Mouse (Mus musculus) adrenal gland, adult 18-20 months (tissue): ENCODE data around the gene Cdh7. TPM values are rescaled to one million over a fixed set of nuclear protein-coding genes. Genes with fewer than 3 reads are reported as not detected.
"Not testable (repeated sequence)": the region's sequence is repeated elsewhere in the genome, so short reads cannot be mapped to it uniquely, and the experiment has no call there.

Source experiments
- DNase-seq, 2 experiments: peaks; one replicate each; pipeline ENCODE4 v3.0.0; 2021 to 2022; ENCODE audit warnings: low spot score in 2 of 2
- long read RNA-seq, 2 experiments: library from polyadenylated mRNA; stranded (forward); transcript quantifications; one replicate each; pipeline ENCODE4 v2.0.0; 2021
- total RNA-seq, 2 experiments: library from RNA; stranded (reverse); gene quantifications; 1 replicate in 1 of 2; 2 replicates in 1 of 2; pipeline ENCODE4 v1.2.3; 2021

Gene Cdh7
- total RNA-seq = under 1 TPM; 0.16 to 0.17 TPM
- long read RNA-seq, experiment 1 = 0 reads
- long read RNA-seq, experiment 2 = 0 reads

DNA sequence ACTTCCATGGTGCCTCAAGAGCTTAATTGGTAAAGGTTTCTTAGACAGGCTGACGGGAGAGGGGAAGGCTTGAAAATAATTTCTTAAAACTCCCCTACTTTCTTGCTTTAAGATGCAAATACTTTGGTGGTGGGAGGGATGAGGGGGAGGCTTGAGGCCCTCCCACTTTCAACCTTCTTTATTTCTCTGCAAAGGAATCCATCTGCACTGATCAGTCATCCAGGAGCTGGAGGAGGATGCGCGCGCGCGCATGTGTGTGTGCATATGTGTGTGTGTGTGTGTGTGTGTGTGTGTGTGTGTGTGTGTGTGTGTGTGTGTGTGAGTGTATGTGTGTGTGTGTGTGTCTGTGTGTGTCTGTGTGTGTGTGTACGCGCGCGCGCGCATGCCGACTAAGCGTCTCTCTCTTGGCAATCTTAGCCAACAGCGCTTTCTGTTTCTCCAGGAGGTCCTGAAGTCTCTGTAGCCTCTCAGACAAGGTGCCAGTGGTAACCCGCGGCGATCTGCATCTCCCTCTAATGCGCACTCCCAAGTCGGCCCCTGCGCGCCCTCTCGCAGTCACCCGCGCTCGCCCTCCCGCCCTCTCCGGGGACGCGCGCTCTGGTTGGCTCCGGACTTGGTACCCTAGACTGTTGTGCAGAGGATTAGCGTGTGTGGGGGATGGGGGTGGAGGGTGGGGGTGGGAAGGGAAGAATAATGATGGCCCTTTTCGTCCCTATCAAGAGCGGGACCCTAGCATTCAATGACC lies at the start of gene Cdh7:
Gene Cdh7, plus strand, starts transcription at position 368 of the 745 bp plus-strand sequence.
- DNase-seq = no peak

DNA sequence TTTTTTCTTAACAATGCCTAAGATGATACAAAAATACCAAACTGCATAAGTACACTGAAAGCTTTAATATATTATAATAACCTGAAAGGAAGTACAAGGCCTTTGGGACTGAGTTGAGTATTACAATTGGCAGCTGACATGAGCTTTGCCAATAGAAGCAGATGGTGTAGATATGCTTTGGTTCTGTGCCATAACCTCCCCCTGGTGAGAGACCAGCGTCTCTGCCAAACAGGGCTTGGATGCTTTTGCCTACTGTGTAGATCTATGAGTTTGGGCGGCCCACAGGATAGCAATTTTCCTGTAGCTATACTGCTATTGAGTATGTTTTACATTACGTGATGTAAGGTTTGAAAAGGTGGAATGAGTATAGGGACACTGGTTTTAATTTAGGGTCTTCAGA lies 49.6 kb upstream of the Cdh7 start:
- DNase-seq = no peak

DNA sequence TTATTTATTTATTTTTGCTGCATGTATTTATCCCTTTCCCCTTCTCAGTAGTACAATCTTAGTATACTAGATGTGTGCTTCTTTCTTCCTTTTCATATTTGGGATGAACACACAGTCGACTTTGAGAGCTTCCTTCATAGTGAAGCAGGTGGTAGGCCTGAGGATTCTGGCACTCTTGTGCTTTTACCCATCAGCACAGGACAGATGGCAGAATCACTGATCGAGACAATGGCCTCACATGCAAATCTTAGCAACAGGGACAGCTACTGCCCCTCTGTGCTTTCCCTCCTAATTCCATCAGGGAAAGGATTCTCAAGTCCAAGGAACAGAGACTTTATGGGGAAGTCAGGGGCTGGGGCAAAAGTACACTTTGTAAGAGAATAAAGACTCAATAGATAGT lies 33.7 kb upstream of the Cdh7 start:
- DNase-seq = no peak

DNA sequence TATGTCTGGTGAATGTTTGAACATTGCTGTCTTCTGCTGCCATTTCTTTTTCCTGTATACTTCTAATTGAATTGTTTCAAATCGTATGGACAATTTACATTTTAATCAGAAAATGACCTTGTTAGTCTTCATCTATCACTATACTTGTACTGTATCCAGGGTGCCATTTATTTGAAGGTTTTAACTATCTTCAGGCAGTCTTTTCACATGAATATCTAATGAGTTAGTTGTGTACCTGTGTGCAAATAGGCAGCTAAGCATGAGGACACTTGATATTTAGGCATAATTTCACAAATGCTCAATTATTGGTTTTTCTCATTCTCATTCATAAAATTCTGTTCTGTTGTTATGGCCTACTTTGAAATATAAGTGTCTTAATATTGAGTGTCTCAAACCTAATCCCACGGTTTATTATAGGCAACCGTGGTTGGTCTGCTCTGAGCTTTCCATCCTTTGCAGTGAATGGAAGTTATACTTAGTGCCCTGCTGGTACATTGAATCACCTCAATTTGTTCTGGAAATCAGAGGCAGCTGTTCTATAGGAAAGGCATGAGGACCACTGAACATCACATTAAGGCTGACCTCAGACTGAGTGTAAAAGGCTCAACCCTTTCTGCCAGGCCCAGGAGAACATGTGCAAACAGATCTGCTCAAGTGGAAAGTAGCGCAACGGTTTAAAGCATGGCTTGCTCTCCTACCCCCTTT lies 10.4 kb upstream of the Cdh7 start:
- DNase-seq = no peak

DNA sequence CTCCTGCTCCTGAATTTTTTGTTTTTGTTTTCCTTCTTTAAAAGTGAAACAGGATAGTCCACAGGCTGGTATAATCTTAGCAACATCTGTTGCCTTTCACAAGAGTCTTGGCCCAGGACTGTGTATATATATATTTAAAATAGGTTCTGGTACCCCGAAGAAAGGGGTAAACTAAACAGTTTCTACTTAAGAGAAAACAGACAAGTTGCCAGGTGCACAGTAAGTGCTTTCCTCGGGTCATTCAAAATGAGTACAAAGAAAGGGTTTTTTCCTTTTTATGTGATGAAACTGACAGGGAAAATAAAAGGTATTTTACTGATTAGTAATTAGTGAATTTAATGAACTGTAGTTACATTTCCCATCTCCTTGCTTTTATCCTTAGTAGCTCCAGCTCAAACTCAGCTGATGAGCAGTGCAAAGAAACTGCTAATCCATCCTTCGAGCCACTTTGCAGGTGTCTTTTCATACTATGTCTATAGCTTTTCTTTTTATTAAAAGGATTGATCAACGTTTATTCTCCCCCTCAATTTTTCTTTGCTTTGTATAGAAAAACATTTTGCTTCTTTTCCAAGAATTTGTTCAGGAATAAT lies 9.7 kb upstream of the Cdh7 start:
- no peak for DNase-seq

DNA sequence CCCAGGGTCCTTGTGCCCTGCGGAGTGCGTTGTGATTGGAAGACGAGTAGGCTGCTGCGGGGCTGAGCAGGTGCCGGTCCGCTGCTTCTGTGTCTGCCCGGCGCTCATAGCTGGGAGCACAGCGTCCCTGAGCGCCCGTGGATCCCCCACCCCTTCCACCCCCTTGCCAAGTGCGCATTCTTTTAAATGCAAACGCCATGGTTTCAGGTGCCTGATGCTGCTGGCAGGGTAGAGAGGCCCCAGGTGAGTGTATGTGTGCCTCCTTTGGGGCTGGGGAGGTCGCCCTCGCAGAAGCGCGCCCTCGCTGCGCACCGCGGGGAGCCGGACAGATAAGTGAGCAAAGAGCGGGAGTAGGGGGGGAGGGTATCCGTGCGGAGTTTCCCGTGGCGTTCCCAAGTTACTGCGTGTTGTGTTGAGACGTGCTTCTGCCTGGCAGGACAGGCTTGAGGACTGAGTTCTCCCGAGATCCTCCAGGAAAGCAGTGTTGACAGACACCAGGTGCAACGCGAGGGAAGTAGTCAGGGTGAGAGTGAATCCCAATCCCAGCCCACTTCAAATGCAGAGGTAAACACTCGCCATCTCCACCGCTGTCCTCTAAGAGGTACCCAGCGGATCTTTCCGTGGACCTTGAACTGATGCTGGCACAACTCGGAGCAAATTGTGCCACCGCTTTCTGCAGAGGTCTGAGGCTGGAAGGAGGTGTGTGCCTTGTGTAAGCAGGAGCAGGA lies 742 bp downstream of the Cdh7 start:
- DNase-seq = no peak

DNA sequence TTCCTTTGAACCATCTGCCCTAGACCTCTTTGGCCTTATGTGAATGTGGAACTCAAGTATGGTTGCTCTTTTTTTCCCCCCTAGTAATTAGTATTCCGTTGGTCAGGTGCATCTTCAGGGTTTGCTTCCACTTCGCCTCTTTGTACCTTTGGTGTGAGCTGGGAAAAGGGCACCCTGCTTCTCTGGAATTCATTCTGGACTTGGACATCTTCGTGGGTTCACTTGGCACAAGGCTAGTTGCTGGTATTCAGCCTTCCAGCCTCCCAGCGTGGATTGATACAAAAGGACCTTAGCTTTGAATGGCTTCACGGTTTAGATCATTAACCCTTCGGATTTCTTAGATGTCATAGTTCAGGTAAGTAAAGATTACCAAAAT lies 1.3 kb downstream of the Cdh7 start:
- no peak for DNase-seq

DNA sequence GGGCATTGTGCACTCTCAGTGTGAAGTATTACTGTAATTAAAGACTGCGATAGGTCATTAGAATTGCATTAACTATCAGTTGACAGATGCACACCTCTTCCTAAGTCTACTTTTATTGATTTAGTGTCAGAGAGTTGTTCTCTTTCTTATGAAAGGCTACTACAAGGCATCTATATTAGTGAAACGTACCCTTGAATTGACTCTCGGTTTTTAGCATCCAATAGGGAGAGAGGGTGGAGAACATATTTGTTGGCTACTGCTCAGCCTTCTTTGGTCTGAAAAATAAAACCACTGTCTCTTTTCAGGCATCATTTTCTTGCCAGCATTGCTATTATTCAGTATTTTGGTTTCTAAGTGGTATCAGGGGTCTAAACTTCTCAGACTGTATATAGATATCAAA lies 2.5 kb downstream of the Cdh7 start:
- no peak for DNase-seq

DNA sequence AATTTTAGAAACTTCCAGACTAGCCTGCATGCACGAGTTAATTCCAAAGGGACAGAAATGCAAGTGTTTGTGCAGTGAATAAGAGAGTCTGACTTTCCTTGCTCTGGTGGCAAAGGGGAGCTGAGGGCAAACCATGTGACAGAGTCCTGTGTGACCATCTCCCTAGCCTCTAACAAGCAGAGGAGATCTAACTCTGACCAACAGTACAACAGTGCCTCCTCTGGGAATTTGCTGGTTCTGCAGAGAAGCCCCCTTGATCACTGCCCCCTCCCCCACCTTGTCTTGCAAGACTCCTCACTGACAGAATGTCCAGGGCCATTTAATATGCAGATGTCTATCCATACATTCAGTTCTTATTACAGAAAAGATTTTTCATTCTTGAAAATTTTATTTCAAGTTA lies 3.2 kb downstream of the Cdh7 start:
- DNase-seq = no peak

DNA sequence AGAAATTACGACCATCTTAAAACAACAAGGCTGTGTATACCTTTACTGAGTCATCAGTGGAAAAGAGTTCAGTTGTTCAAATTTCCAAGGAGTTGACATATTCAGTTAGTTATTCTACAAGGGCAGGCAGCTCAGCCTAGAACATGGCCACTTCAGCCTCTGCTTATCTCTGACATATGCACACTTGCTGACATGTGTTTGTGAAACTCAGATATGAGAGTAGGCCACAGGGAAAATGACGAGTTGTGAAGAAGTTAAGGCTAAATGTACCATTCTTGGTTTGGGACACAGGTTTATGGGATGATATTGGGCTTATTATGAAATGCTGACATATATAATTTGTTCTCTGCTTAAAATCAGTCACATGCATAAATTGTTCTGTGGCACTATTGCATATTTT lies 7.3 kb downstream of the Cdh7 start:
- DNase-seq = no peak

DNA sequence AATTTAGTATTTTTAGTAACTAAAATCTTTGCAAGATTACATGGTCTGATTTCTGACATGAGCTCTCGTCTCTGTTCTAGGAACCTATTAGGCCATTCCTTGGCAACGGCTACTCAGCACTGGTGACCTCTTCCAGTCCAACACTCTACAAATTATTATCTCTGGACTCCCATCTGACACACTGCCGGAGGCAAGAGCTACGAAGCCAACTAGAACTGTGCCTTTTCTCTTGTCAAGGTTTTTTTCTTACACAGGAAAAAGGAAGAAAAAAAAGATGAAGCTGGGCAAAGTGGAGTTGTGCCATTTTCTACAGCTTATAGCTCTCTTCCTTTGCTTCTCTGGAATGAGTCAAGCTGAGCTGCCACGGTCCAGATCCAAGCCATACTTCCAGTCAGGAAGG lies 11.7 kb downstream of the Cdh7 start:
- no peak for DNase-seq

DNA sequence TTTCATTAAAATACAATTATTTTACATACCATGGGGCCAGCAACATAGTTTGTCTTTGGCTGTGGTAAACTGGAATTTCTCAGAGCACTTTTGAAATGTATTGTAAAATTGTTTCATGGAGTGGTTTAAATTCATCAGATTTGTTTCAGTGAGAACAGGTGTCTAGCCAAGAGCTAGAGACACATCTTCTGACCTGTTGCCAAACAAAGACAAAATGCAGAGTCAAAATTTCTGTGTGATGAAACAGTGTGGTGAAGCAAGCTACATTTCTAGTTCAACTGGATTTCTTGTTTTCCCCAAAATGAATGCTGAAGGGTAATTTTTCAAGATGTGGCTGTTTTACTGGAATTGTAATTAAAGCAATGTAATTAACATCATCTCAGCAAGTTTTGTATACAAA lies 22.2 kb downstream of the Cdh7 start:
- no peak for DNase-seq

DNA sequence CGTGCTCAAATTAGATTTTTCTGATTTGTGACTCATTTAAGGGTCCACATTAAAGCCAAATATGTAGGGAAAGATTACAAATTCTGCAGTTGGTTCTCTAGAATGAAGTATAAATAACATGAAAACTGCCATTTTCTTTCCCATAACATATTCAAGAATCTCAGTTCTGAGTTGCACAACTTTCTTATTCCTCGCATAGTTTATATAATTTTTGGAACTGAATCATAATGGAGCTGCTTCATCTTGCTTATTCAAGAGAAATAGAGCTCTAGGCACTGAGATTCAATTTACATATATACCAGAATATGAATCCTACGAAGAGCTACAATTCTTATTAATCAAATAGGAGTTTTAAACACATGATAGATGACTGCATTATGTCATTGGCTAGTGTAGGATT lies 22.8 kb downstream of the Cdh7 start:
- DNase-seq = no peak

DNA sequence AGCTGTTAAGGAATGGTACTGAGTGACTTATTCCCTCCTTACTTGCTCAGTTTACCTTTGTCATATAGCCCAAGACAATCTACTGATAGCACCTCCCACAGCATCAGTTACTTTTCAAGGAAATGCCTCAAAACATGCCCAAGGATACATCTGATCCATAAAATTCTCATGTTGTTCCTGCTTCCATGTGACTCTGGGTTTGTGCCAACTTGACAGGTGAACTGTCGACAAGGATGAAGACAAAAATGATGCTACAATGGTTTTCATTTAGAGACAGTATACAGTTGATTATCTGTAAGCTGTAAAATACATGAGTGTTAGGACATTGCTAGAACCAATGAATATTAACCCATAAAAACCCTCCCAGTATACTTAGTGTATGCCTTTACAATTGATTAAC lies 29.9 kb downstream of the Cdh7 start:
- DNase-seq = no peak

DNA sequence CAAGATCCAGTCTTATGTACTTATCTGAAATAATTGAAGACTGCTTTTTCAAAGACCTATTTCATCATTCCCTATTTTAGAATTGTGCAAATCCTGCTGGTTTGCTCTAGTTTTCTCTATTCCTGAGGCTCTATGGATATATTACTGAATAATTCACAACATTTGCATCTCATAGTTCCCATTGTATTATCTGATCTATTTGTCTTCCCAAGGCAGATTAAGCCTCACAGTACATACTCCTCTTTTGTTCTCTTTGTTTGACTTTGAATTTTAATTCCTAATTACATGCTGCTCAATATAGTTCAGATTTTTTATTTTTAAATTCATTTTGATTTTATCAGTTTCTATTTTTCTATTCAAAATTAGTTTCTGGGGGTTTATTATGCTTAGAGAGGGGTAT lies 74.1 kb downstream of the Cdh7 start:
- DNase-seq = no peak

DNA sequence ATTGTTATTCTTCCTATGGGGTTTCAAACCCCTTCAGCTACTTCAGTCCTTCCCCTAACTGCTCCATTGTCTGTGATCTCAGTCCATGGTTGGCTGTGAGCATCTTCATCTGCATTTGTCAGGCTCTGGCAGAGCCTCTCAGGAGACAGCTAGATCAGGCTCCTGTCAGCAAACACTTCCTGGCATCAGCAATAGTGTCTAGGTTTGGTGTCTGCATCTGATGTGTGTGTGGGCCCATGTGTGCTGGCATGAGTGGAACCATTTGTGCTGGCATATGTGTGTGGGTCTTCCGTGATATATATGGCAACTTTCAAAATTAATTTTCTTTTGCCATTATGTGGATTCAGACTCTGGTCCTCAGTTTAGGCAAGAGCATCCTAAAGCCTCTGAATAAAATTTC lies 85.2 kb downstream of the Cdh7 start:
- DNase-seq = no peak

DNA sequence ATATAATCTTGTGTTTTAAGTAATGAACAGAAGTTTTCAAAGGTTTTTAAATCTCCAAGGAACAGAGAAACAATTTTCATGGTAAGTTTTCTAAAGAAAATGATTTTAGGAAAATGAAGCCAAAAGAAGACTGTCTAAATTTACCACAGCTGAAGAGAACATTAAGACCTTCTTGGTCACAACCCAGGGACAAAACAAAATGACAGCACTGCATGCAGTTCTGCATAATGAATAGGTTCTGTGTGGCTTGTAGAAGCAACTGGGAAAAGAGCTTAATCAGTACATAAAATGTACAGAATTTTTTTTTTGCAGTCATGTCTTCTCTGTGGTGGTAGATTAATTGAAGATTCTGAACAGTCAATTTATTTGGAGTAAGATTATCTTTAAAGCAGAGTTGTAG lies 96.2 kb downstream of the Cdh7 start:
- no peak for DNase-seq

DNA sequence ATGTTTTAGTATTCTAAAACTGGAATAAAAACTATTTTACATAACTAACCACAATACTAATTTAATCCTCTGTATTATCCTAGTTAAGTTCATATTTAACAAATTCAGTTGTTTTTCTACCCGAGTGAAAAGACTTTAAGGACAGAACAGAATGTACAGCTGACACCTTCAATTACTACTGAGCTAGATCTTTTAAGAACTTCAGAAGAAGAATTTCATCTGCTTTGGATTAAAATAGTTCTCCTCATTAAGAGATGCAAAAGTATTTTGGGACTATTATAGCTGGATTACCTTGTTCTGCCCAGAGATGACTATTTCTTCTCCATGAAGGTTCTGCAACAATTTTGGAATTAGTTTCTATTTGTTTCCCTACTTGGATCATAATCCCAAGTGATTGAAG lies 135.8 kb downstream of the Cdh7 start:
- DNase-seq = no peak

DNA sequence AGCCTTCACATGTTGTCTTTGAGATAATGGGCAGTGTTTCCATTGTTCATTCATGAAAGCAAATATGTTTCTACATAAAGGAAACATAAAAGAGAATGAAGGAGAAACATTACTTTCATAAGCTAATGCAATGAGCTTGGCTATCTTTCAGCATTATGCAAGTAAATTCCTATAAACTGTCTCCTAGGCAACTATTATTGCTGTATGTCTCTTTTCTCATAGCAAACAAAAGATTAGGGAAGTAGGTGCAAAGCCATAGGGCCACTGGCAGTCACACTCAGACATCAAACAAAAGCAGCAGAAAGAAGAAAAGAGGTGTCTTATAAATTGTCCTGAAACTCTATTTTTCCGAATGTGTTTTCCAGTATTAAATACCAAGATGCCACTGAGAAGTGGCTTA lies 136.6 kb downstream of the Cdh7 start:
- DNase-seq = no peak

DNA sequence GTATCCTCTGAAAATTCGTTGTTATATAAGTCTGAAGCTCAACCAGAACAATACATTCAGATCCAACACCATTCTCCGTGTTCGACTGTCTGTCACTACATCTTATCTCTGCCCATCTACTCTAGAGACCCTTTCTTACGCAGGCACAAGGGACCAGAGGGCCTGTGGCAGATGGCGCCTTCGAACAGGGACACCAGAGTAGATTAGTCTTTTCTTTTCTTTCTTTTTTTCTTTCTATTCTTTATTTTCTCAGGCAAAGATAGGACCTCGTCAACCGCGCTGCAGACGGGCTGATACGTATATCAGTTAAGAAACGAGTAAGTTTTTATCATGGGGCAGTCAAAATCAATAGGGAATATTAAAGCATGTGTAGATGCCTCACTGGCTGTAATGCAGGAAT lies 189.2 kb downstream of the Cdh7 start:
- not testable (repeated sequence) for DNase-seq
